Mouse (Mus musculus) frontal cortex, postnatal 36 days (tissue): ENCODE measurements around the gene Zfp629.
A peak's percentile ranks its signal among the peaks of the same experiment; 100 is the strongest.

ENCODE experiments used
- DNase-seq, 2 experiments: peaks; one replicate each; pipeline ENCODE4 v3.0.0; 2022; ENCODE audit warnings: low spot score in 2 of 2

Zfp629 gene

GRCm38 (mm10) chr7:127614511-127614890, 1.1 kb downstream of the Zfp629 start:
- DNase-seq, result no peak

GRCm38 (mm10) chr7:127614091-127614490, 1.5 kb downstream of the Zfp629 start:
- no peak for DNase-seq

- DNase-seq, result no peak
Measured at GRCm38 (mm10) chr7:127613501-127613900, 2.1 kb downstream of the Zfp629 start.

- no peak for DNase-seq
Measured at GRCm38 (mm10) chr7:127611561-127611960, 4.0 kb downstream of the Zfp629 start.

- DNase-seq, result no peak
Measured at GRCm38 (mm10) chr7:127611011-127611410, 4.6 kb downstream of the Zfp629 start.

- DNase-seq, result no peak
Measured at GRCm38 (mm10) chr7:127607150-127607549, 8.4 kb downstream of the Zfp629 start.

GRCm38 (mm10) chr7:127604256-127604655, 11.3 kb downstream of the Zfp629 start:
- DNase-seq, result no peak

GRCm38 (mm10) chr7:127602903-127603302, 12.7 kb downstream of the Zfp629 start:
- DNase-seq, result no peak

- no peak for DNase-seq
Measured at GRCm38 (mm10) chr7:127601735-127602134, 13.9 kb downstream of the Zfp629 start.

- no peak for DNase-seq
Measured at GRCm38 (mm10) chr7:127600612-127601011, 15.0 kb downstream of the Zfp629 start.

- no peak for DNase-seq
Measured at GRCm38 (mm10) chr7:127596747-127597146, 18.9 kb downstream of the Zfp629 start.

- DNase-seq, result no peak
Measured at GRCm38 (mm10) chr7:127592575-127592974, 23.0 kb downstream of the Zfp629 start.

GRCm38 (mm10) chr7:127591108-127591507, 24.5 kb downstream of the Zfp629 start:
- DNase-seq, result no peak

GRCm38 (mm10) chr7:127589637-127590036, 26.0 kb downstream of the Zfp629 start:
- DNase-seq, result no peak

GRCm38 (mm10) chr7:127588901-127589300, 26.7 kb downstream of the Zfp629 start:
- no peak for DNase-seq

- peak; percentile 96 for DNase-seq
Measured at GRCm38 (mm10) chr7:127588011-127588871, 27.4 kb downstream of the Zfp629 start, which contains the start of the genes Ccdc189 and Rnf40. Gene Ccdc189 (minus strand): TSS chr7:127588595. Gene Rnf40 (plus strand): TSS chr7:127588767.

- no peak for DNase-seq
Measured at GRCm38 (mm10) chr7:127587196-127587595, 28.4 kb downstream of the Zfp629 start.

GRCm38 (mm10) chr7:127586149-127586548, 29.4 kb downstream of the Zfp629 start:
- no peak for DNase-seq

GRCm38 (mm10) chr7:127585031-127585430, 30.6 kb downstream of the Zfp629 start:
- DNase-seq, result no peak

GRCm38 (mm10) chr7:127583260-127583659, 32.3 kb downstream of the Zfp629 start:
- DNase-seq, result no peak

GRCm38 (mm10) chr7:127574115-127574514, 41.5 kb downstream of the Zfp629 start:
- no peak for DNase-seq

- no peak for DNase-seq
Measured at GRCm38 (mm10) chr7:127573503-127574008, 42.0 kb downstream of the Zfp629 start.

GRCm38 (mm10) chr7:127572895-127573471, 42.6 kb downstream of the Zfp629 start, which contains the start of gene Phkg2:
Gene Phkg2 (plus strand): TSS chr7:127573340.
- peak; percentile 92 to 95 for DNase-seq
